ENCODE assay signal across 8 mouse cellular contexts in genomic region chr9:76024277-76025246, GRCm38 (mm10). TPM values are rescaled to one million over a fixed set of nuclear protein-coding genes. Genes with fewer than 3 reads are reported as not detected.
DNase-seq lines count a peak whose midpoint lies in the region; ATAC-seq lines count a peak whose summit lies in the region.

No protein-coding gene starts in this region.

- no peaks in the 10 kb centered on the region for H3K36me3 ChIP-seq in forebrain, embryonic 16.5 days (ENCODE audit: control insufficient read depth, insufficient read depth)
- no peaks in the 10 kb centered on the region for H3K36me3 ChIP-seq in forebrain, embryonic 15.5 days

- peaks cover 3% of the 10 kb centered on the region; the same call in 1 of the 2 replicates for H3K4me1 ChIP-seq in forebrain, embryonic 16.5 days (replicated peaks; ENCODE audit: control insufficient read depth, insufficient read depth, low read length)
- peaks cover 8% of the 10 kb centered on the region; the same call in 1 of the 2 replicates for H3K4me1 ChIP-seq in forebrain, embryonic 15.5 days

- H3K4me2 ChIP-seq in forebrain, embryonic 16.5 days (ENCODE audit: low read length): no peak overlapping the region
- H3K4me2 ChIP-seq in forebrain, embryonic 15.5 days (replicated peaks): no peak overlapping the region

- no peaks in the 10 kb centered on the region for H3K9me3 ChIP-seq in forebrain, embryonic 16.5 days (ENCODE audit: control insufficient read depth, low read length)
- no peaks in the 10 kb centered on the region for H3K9me3 ChIP-seq in forebrain, embryonic 15.5 days

- H3K27ac ChIP-seq in forebrain, embryonic 16.5 days (ENCODE audit: low read length): no peak overlapping the region
- H3K27ac ChIP-seq in forebrain, embryonic 15.5 days (replicated peaks): no peak overlapping the region; the same call in 1 of the 2 replicates

- ATAC-seq in forebrain, embryonic 16.5 days: peak; percentile 59; the same call in 1 of the 2 replicates
- ATAC-seq in forebrain, embryonic 15.5 days (replicated peaks): no peak; the same call in 1 of the 2 replicates

- DNase-seq in right cerebral cortex, adult 18-20 months: peak; percentile 73
- no peak for DNase-seq in right cerebral cortex, postnatal 4 days
- peak; percentile 14 to 32 for DNase-seq in heart, postnatal 14 days
- DNase-seq in lung, postnatal 36 days: peak; percentile 58
- DNase-seq in embryo, embryonic 10 days (ENCODE audit: low spot score): no peak
- DNase-seq in kidney, postnatal 14 days: no peak

- WGBS in forebrain, embryonic 16.5 days: 44% methylated on average over 5 of the region's 5 CpGs
- 44% methylated on average over 5 of the region's 5 CpGs for WGBS in forebrain, embryonic 15.5 days

- H3K4me3 ChIP-seq in forebrain, embryonic 16.5 days (replicated peaks; ENCODE audit: low read length): no peak overlapping the region
- H3K4me3 ChIP-seq in forebrain, embryonic 15.5 days: no peak overlapping the region

- H3K9ac ChIP-seq in forebrain, embryonic 16.5 days (replicated peaks; ENCODE audit: low read depth, low read length): no peak overlapping the region
- no peak overlapping the region for H3K9ac ChIP-seq in forebrain, embryonic 15.5 days (replicated peaks)

- intact Hi-C loops in heart, postnatal 14 days (cut with DNase I): no loop called here

- no peaks in the 10 kb centered on the region for H3K27me3 ChIP-seq in forebrain, embryonic 16.5 days (replicated peaks; ENCODE audit: control insufficient read depth, insufficient read depth, low read length)
- no peaks in the 10 kb centered on the region for H3K27me3 ChIP-seq in forebrain, embryonic 15.5 days

RNA-seq across cellular contexts. Expression of gene Hmgcll1, which starts 9.9 kb away (rescaled TPM):
- 15.3 and 20.9 TPM in 2 replicates for polyA plus RNA-seq in forebrain, embryonic 16.5 days (2015; fragmentation: Nextera tagmentation; extraction: Ambion mirVana)
- 14.9 and 15.2 TPM in 2 replicates for polyA plus RNA-seq in forebrain, embryonic 15.5 days (2015; fragmentation: Nextera tagmentation; extraction: Ambion mirVana)
- total RNA-seq in heart, postnatal 14 days (2021): under 1 TPM; 0.12 to 0.17 TPM

Comparison
In these comparisons a context has a peak if more than half of its experiments do, and no peak if none do; other contexts are left out.
1. DNase-seq: peak in right cerebral cortex, adult 18-20 months (single experiment), heart, postnatal 14 days (2 of 2) and lung, postnatal 36 days (single experiment); none in right cerebral cortex, postnatal 4 days (single experiment), embryo, embryonic 10 days (single experiment) and kidney, postnatal 14 days (single experiment).